Comparison of ENCODE assay signal across 11 mouse cellular contexts in the genomic region with DNA sequence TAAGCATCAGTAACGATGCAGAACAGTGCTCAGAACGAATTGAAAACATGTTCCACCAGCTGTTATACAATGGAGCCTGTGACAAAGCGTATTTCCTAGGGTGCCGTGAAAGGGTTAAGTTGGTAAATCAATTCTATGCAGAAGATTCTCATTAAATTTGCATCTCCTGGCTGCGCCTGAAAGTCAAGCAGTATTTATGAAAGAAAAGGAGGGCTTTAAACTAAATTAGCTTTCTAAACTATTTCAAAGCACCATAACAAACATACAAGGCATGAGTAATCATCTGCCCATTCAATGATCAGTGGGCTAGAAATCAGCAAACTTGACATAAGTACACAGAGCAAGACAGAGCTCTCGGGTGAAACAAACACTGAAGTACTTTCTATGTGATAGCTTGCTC. TPM values are rescaled to one million over a fixed set of nuclear protein-coding genes. Genes with fewer than 3 reads are reported as not detected.
A peak's percentile ranks its signal among the peaks of the same experiment; 100 is the strongest.
DNase-seq lines count a peak whose midpoint lies in the region; ATAC-seq and TF ChIP-seq lines count a peak whose summit lies in the region.
"Had no signal": no experiment of that assay in that cellular context is flagged by ENCODE, and none has a peak within 500 bp of the region (broad histone marks: within the 10 kb centered on the region; RNA-seq: fewer than 3 reads in every experiment).

No protein-coding gene starts in this region.

- no peak for TF ChIP-seq POLR2A in cortical plate, adult 2 months (IDR thresholded peaks at IDR 0.05; ENCODE audit: extremely low read depth, insufficient read depth, low read length)

- no peak for ATAC-seq in hindbrain, embryonic 13.5 days (ENCODE audit: low FRiP score)
- no peak for ATAC-seq in hindbrain, embryonic 11.5 days (ENCODE audit: low FRiP score)
- no peak for ATAC-seq in embryonic facial prominence, embryonic 15.5 days (ENCODE audit: insufficient number of reproducible peaks, low FRiP score, low TSS enrichment, low read depth)
- ATAC-seq in liver, postnatal 0 days: no peak

- H3K9ac ChIP-seq in hindbrain, embryonic 13.5 days: peak overlapping the region; percentile 51; the same call in 1 of the 2 replicates
- H3K9ac ChIP-seq in hindbrain, embryonic 11.5 days (ENCODE audit: low read depth, low read length): no peak overlapping the region
- no peak overlapping the region for H3K9ac ChIP-seq in embryonic facial prominence, embryonic 15.5 days
- 0 out of 2 replicates have a peak overlapping the region, but pooled peaks have one; percentile 16 for H3K9ac ChIP-seq in liver, postnatal 0 days (replicated peaks)
- H3K9ac ChIP-seq: limb, embryonic 13.5 days had no signal

- no peak for TF ChIP-seq CTCF in cortical plate, adult 2 months (IDR thresholded peaks at IDR 0.05; ENCODE audit: extremely low read depth, insufficient read depth, low read length)
- TF ChIP-seq CTCF in liver, postnatal 0 days (IDR thresholded peaks at IDR 0.05; ENCODE audit: low read depth): no peak

- H3K27me3 ChIP-seq in hindbrain, embryonic 13.5 days: peaks cover 4% of the 10 kb centered on the region
- H3K27me3 ChIP-seq in hindbrain, embryonic 11.5 days (ENCODE audit: control insufficient read depth, insufficient read depth, low read length): no peaks in the 10 kb centered on the region
- H3K27me3 ChIP-seq in embryonic facial prominence, embryonic 15.5 days: no peaks in the 10 kb centered on the region
- no peaks in the 10 kb centered on the region for H3K27me3 ChIP-seq in liver, postnatal 0 days (ENCODE audit: insufficient read depth, low read length)
- H3K27me3 ChIP-seq: limb, embryonic 13.5 days had no signal

- WGBS in hindbrain, embryonic 13.5 days: 32% methylated on average over 6 of the region's 6 CpGs
- WGBS in hindbrain, embryonic 11.5 days: 58% methylated on average over 6 of the region's 6 CpGs
- 43% methylated on average over 6 of the region's 6 CpGs for WGBS in embryonic facial prominence, embryonic 15.5 days
- WGBS in liver, postnatal 0 days (ENCODE audit: insufficient replicate concordance): 61% methylated on average over 6 of the region's 6 CpGs

- no peak for DNase-seq in hindbrain, embryonic 11.5 days (ENCODE audit: low spot score)
- DNase-seq in liver, postnatal 0 days: no peak
- DNase-seq in left cerebral cortex, adult 11 months (ENCODE audit: low spot score): no peak
- no peak for DNase-seq in adrenal gland, adult (ENCODE audit: inconsistent age in 2 of 2, low spot score in 1 of 2)
- DNase-seq: embryo, embryonic 11 days; kidney, postnatal 10 days; thymus, adult 2 months had no signal

- peak overlapping the region; percentile 71 for H3K4me2 ChIP-seq in hindbrain, embryonic 13.5 days
- no peak overlapping the region for H3K4me2 ChIP-seq in hindbrain, embryonic 11.5 days (replicated peaks; ENCODE audit: low read depth, low read length)
- no peak overlapping the region for H3K4me2 ChIP-seq in embryonic facial prominence, embryonic 15.5 days (replicated peaks)
- peak overlapping the region; percentile 99 for H3K4me2 ChIP-seq in liver, postnatal 0 days (ENCODE audit: low read depth, low read length)
- H3K4me2 ChIP-seq: limb, embryonic 13.5 days had no signal

- H3K4me3 ChIP-seq in hindbrain, embryonic 13.5 days: peak overlapping the region; percentile 30
- H3K4me3 ChIP-seq in hindbrain, embryonic 11.5 days (ENCODE audit: low read depth, low read length): no peak overlapping the region
- peak overlapping the region; percentile 32 for H3K4me3 ChIP-seq in cortical plate, adult 2 months (ENCODE audit: insufficient read depth, low read length)
- H3K4me3 ChIP-seq in embryonic facial prominence, embryonic 15.5 days (replicated peaks): peak overlapping the region; percentile 17; the same call in 1 of the 2 replicates
- peak overlapping the region; percentile 88; the same call in 1 of the 2 replicates for H3K4me3 ChIP-seq in liver, postnatal 0 days (ENCODE audit: low read depth, low read length)
- H3K4me3 ChIP-seq: limb, embryonic 13.5 days had no signal

- peaks cover 44% of the 10 kb centered on the region for H3K4me1 ChIP-seq in hindbrain, embryonic 13.5 days (replicated peaks)
- H3K4me1 ChIP-seq in hindbrain, embryonic 11.5 days (replicated peaks; ENCODE audit: control insufficient read depth, insufficient read depth, low read length): peaks cover 2% of the 10 kb centered on the region
- H3K4me1 ChIP-seq in cortical plate, adult 2 months (ENCODE audit: control insufficient read depth, insufficient read depth, low read length): peaks cover 5% of the 10 kb centered on the region; the same call in 1 of the 2 replicates
- H3K4me1 ChIP-seq in embryonic facial prominence, embryonic 15.5 days: peaks cover 10% of the 10 kb centered on the region; the same call in 1 of the 2 replicates
- H3K4me1 ChIP-seq in liver, postnatal 0 days (ENCODE audit: insufficient read depth): peaks cover 31% of the 10 kb centered on the region

- peak overlapping the region; percentile 8; the same call in 1 of the 2 replicates for H3K27ac ChIP-seq in hindbrain, embryonic 13.5 days
- H3K27ac ChIP-seq in hindbrain, embryonic 11.5 days (ENCODE audit: low read depth, low read length): no peak overlapping the region
- H3K27ac ChIP-seq in cortical plate, adult 2 months (ENCODE audit: insufficient read depth, low read length): no peak overlapping the region
- no peak overlapping the region for H3K27ac ChIP-seq in embryonic facial prominence, embryonic 15.5 days (replicated peaks)
- H3K27ac ChIP-seq in liver, postnatal 0 days (ENCODE audit: low read depth): peak overlapping the region; percentile 66; the same call in 1 of the 2 replicates
- H3K27ac ChIP-seq: limb, embryonic 13.5 days had no signal

- H3K36me3 ChIP-seq in hindbrain, embryonic 13.5 days: peaks cover 11% of the 10 kb centered on the region
- H3K36me3 ChIP-seq in hindbrain, embryonic 11.5 days (ENCODE audit: control insufficient read depth, insufficient read depth, low read length): no peaks in the 10 kb centered on the region
- H3K36me3 ChIP-seq in embryonic facial prominence, embryonic 15.5 days: no peaks in the 10 kb centered on the region
- peaks cover 24% of the 10 kb centered on the region for H3K36me3 ChIP-seq in liver, postnatal 0 days (replicated peaks; ENCODE audit: insufficient read depth, low read length)

- TF ChIP-seq EP300 in liver, postnatal 0 days (IDR thresholded peaks at IDR 0.05; ENCODE audit: low read depth): no peak

- H3K9me3 ChIP-seq in hindbrain, embryonic 13.5 days: no peaks in the 10 kb centered on the region
- no peaks in the 10 kb centered on the region for H3K9me3 ChIP-seq in hindbrain, embryonic 11.5 days (ENCODE audit: control insufficient read depth, low read length)
- H3K9me3 ChIP-seq in embryonic facial prominence, embryonic 15.5 days (replicated peaks): no peaks in the 10 kb centered on the region
- H3K9me3 ChIP-seq in liver, postnatal 0 days (ENCODE audit: low read length): no peaks in the 10 kb centered on the region
- H3K9me3 ChIP-seq: limb, embryonic 13.5 days had no signal

RNA-seq across cellular contexts. Expression of gene Ogfrl1, which starts 18.3 kb away (rescaled TPM):
- polyA plus RNA-seq in hindbrain, embryonic 13.5 days (2015; fragmentation: Nextera tagmentation; extraction: Ambion mirVana): 11.4 and 13.9 TPM in 2 replicates
- 10.0 and 12.2 TPM in 2 replicates for polyA plus RNA-seq in hindbrain, embryonic 11.5 days (2014; fragmentation: Nextera tagmentation; extraction: Ambion mirVana)
- 62.9 and 67.0 TPM in 2 replicates for polyA plus RNA-seq in cortical plate, adult 2 months (2012; rRNA removed)
- 8.7 and 9.6 TPM in 2 replicates for polyA plus RNA-seq in embryonic facial prominence, embryonic 15.5 days (2015; fragmentation: Nextera tagmentation; extraction: Ambion mirVana)
- polyA plus RNA-seq in liver, postnatal 0 days (2015; fragmentation: Nextera tagmentation; extraction: Ambion mirVana): 8.7 and 11.1 TPM in 2 replicates

Comparison
In these comparisons a context has a peak if more than half of its experiments do, and no peak if none do; other contexts are left out.
1. H3K27ac ChIP-seq: peak in hindbrain, embryonic 13.5 days (single experiment) and liver, postnatal 0 days (single experiment); none in hindbrain, embryonic 11.5 days (single experiment), cortical plate, adult 2 months (single experiment) and embryonic facial prominence, embryonic 15.5 days (single experiment).
2. H3K4me2 ChIP-seq: peak in hindbrain, embryonic 13.5 days (single experiment) and liver, postnatal 0 days (single experiment); none in hindbrain, embryonic 11.5 days (single experiment) and embryonic facial prominence, embryonic 15.5 days (single experiment).
3. H3K9ac ChIP-seq: peak in hindbrain, embryonic 13.5 days (single experiment) and liver, postnatal 0 days (single experiment); none in hindbrain, embryonic 11.5 days (single experiment) and embryonic facial prominence, embryonic 15.5 days (single experiment).